Mouse (Mus musculus) kidney, adult 18-20 months (tissue): Measurements from ENCODE around the gene Psma5.

Experiments
- DNase-seq: peaks from one replicate; pipeline ENCODE4 v3.0.0; 2021

The Psma5 gene

DNA sequence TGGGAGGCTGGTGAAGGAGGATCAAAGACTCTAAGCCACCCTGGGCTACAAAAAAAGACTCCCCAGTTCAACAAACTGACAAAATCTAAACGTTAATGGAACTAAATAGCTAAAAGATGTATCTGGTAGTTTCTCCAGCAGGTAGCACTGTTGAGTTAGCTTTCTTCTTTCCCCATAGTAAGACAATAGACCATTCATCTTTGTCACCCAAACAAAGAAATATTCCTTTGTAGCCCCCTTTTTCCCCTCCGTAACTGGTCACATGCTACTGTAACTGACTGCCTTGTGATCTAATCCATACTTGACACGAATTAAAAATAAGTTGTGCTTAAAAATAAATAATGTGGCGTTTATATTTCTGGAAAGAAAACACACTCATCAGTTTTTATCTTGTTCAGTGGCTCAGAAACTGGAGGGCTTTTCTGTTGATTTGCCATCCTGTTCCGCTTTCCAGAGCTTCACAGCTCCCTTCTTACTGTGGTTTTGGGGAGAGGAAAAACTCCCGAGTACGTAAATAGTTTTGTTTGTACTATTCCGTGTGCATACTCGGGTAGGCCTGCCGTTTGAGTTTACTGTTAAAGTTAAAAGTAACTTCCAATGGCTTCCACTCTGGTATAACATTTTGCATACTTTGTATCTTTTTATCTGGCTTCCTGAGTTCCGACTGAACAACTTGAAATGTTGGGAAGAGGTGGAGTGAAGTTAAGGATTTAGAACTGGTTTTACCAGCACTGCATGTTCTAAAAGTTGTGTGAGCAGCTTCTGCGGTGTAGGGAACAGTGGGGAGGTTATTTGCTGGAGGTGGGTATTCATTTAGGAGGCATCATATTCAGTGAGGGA lies 25.9 kb downstream of the Psma5 start:
- no peak for DNase-seq

DNA sequence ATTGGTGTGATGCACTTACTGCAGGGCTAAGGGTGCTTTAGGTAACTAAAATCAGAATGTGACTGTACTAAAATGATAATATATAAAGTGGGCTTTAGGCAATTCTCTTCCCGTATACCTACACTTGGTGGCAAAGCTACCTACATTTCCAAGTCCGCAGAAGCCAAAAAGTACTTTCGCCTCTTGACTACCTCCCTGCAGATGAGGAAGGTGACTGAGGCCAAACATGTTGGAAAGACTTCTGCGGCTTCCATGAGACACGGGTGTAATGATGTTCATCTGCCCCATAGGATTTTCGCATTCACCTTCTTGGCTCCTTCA lies 26.5 kb downstream of the Psma5 start:
- no peak for DNase-seq

DNA sequence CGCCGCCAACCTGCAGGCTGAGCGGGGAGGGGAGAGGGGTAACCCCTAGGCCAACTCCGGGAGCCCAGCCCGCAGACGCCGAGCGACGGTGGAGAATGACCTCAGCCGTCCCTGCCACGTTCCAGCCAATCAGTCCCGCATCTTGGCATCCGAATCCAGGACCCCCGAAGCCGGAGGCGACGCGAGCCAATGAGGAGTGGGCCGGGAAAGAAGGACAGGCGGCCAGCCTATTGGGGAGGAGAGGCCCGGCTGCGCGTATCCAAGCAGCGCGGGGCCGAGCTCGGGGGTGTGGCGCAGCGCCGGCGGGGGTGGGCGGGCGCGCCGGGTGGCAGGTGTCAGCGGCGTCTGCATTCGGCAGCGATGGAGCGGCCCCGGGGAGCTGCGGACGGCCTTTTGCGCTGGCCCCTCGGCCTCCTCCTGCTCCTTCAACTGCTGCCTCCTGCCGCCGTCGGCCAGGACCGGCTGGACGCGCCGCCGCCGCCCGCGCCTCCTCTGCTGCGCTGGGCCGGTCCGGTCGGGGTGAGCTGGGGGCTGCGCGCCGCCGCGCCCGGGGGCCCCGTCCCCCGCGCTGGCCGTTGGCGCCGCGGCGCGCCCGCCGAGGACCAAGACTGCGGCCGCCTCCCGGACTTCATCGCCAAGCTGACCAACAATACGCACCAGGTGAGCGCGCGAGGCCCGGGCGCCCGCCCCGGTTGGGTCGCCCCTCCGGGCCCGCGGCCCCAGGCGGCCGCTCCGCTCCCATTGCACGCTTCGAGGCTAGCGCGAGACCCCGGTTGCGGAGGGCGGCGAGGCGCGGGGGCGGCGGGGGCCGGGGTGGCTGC lies 27.3 kb downstream of the Psma5 start, which contains the start of gene Sort1:
TSS of gene Sort1 (plus strand) at position 302 of the 821 bp plus-strand sequence.
- DNase-seq = peak; percentile 76

DNA sequence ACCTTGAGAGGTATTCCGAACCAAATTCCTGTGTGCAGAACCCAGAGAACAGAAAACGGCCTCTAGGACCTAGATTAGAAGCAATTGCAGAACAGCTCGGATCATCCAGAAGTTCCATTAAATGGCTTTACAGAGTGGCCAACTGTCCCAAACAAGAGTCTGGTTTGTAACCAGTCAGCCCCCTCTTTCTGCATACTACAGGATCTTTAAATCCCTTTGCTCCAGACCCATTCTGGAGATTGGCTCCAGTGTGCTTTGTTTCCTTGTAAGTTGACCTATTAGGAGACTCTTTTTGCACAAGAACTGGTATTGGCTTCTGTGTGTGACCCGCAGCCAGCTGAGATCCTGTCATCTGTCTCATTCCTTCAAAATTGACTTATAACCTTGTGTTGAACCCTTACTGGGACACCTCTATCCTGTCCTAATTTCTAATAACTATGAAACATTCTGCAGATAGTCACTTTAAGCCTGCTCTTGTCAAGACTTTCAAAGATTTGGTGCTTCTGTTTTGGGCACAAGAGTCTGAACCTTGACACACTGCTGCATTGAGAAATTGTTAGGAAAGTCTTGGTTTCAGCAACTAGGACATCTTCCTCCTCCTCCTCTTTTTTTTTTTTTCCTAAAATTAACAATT lies 28.5 kb downstream of the Psma5 start:
- no peak for DNase-seq

DNA sequence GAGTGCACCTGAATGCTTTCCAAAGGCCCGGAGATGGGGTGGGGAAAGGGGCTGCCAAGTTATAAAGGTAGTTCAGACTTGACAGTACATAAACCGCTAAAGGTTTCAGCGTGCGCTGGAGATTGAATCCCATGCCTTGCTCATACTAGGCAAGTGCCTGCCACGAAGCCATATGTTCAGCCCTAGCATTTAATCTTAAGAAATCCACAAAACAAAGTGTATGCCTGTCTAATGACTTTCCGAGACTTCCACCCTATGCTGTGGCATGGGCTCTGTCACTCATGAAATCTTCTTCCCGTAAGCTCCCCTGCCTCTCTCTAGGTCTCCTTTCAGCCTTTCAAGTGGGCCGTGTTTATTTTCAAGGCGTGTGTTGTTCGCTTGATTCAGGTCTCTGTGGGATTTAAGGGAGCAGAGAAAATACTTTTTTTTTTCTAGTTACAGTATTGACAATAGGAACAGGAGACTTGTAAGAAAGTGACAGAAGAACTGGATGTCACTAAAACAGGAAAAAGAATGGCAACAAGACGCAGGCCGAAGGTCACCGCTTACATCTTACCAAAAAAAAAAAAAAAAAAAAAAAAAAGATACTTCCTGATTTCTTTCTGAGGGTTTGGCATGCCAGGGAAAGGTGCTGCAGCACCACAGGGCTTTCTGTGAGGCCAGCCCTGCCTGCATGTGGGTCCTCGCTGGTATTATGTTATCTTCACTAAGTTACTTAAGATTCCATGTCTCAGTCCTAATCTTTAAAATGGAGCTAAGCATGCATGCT lies 30.1 kb downstream of the Psma5 start:
- DNase-seq = no peak

DNA sequence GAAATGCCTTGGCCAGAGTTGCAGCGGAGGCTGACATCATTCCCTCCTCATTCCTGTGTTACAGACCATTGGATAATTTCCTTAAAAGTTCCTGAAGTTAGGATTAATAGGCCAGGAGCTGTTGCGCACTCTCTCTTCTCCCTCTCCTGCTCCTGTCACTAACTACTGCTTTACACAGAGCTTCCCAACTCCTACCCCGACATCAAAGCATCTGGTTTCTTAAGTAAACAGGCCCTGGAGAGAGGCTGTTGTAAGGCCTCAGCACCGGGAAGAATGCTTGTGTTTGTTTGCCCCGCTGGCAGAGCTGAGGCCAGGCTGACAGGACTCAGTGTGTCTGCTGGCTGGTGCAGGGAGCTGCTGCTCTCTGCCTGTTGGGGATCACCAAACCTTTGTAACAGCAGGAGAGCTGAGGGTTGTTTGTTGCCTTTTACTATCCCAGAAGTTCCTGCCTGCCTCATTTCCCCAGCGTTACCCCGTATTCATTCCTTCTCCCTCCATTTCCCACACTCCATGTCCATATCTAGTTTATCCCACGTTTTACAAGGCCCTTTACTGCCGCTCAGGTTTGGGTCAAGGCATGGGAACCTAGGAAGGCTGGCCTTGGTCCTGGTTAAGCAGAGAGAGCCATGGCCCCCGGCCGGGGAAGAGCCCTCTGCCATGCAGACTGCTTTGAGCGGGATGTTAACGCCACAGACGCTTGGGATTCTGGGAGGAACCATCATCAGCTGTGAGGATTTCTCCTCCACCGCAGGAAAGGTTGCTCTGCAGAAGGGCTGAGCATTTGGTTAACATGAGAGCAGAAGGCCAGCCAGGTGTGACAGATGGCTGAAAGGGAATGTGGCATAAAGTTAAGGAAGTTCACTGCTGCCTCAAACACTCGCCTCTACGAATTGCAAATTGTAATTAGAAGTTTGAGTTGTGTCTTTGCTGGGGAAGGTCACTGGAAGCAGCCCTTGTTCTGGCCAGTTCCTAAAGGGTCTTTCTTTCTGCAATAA lies 31.4 kb downstream of the Psma5 start:
- peak; percentile 32 for DNase-seq

DNA sequence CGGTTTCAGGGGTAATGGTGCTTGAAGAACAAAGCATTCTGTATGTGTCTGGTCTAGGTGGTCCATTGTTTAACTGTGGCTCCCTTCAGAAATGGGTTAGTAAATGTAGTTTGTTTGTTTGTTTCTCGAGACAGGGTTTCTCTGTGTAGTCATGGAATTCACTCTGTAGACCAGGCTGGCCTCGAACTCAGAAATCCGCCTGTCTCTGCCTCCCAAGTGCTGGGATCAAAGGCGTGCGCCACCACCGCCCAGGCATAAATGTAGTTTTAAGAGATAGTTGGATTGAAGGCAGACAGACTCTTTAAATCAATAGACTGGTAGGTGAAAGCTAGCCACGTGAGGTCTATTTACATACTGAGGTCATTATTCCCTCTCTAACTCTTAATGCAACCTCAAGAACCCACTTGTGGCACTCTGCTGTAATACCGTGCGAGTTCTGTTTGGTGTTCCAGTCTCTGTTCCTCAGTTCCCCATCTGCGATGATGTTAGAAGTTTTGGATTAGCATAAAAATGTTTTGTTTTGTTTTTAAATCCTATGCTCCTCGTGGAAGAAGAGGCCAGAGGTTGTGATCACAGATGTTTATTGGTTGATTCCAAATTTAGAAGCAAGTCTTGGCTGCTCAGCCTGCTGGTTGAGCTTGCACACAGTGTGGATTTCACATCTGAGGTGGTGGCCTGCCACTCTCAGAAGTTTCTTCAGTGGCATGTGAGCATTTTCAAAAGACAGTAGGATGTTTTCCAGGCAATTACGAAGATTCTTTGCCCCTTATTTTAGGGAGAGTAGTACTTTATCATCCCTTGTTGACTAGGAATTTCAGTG lies 32.8 kb downstream of the Psma5 start:
- no peak for DNase-seq

DNA sequence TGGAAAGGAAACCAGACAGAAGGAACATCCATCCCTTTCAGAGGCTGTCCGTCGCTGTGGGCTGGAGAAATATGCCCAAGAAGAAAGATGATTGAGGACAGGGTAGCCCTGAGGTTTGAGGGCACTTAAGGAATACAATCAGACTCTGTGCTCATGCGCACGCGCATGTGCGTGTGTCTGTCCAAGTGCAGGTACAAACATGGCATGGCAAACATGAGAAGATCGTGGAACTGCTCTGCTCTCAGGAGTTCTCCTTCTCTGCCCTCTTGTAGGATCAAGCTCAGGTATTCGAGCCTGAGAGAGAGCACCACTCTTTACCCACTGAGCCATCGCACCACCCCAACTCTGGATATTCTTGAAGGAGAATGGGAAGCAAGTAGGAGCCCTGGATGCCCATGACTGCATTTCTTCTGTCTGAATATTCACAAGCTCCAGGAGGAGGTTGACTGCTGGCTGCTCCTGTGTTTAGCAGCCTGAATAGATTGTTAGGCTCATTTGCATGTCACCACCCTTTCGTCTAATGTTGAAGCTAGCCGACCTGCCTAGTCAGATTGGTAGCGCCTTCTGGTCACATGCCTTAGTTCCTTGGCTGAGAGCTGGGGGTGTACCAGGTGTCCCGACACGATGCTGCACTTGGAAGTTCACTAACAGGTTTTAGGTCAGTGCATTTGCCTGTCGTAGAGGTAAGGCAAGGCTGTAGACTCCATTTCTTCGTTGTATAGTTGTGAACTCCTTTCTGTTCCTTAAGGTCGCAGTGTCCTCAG lies 34.5 kb downstream of the Psma5 start:
- peak; percentile 47 for DNase-seq

DNA sequence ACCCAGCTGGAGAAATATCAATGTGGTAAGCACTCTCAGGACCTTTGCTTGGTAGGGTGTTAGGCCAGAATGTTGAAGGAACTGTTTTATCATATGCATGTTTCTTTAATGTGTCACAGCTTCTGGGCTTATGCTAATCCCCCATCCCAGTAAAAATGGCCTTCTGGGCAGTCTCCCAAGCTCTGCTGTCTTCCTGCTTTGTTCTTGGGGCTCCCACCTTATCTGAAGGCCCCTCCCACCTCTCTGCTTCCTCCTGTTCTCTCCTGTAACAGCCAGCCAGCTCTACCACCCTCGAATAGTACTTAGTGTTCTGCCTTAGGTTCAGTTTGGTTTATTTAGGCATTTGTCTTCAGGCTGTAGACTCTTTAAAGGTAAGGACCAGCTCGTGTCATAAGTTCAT lies 37.7 kb downstream of the Psma5 start:
- no peak for DNase-seq

DNA sequence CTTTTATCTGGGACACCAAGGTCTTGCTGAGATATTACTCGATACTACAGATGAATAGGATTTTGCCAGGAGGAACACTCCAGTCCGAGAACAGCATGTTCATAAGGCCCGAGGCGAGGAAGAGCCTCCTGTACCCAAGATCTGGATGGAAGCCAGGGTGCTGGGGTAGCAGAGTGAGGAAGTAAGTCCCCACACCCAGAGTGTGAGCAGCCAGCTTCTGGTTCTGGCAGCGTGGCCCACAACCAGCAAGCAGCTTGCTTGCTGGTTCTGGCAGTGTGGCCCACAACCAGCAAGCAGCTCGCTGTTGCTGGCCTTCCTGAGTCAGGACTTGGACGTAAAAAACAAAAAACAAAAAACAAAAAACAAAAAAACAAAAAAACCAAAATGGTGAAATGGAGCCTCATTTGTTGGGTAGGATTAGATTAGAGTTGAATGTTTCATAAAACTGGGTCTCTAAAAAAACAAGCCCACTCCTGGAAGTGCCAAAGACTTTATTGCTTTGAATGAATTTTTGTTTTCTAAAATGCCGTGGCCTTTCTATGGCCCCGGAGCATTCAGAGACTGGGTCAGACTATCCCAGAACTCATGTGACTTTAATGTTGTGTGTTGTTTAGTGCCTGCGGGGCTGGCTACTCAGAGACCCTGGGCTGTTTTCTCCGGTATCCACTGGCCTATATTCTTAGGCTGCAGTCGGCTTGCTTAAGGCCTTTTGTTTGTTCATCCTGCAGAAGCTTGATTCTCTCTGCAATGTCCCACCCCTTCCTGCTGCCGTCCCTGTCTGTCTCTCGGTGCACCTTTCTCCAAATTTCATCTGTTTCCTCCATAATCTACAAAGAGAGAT lies 38.9 kb downstream of the Psma5 start:
- DNase-seq = peak; percentile 42

DNA sequence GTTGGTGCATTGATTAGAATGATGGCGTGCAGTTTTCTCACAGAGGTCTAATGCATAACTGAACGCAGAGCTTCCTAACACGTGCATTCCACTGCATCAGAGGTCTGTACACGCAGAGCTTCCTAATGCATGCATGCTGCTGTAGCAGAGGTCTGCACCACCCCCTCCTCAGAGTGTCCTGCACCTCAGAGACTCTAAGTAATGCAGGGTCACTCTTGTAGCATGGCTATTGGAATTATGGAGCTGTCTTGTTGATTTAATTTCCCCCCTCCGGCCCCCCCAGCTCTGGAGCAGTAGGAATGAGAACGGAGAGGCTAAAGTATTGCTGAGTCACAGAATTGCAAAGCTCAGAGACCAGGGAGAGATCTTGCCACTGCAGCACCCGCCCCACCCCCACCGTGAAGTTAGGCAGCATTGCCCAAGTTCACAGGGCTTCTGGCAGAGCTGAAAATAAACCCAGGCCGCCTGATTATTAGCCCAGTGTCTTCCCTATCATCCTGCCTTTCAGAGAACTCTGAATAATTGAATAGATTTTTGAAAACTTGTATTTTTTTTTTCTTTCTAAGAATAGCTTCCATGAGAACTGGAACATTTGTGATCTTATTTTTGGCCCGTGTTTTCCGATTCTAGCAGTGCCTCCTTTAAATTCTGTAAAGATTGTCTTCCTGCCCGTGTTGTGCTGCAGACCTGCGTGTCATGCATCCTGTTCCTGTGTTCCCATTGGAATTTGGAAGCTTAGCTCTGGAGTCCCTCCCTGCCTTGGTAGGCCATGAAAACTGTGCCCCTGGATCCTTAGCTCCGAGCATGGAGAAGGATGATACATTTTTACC lies 39.7 kb downstream of the Psma5 start:
- peak; percentile 62 for DNase-seq

DNA sequence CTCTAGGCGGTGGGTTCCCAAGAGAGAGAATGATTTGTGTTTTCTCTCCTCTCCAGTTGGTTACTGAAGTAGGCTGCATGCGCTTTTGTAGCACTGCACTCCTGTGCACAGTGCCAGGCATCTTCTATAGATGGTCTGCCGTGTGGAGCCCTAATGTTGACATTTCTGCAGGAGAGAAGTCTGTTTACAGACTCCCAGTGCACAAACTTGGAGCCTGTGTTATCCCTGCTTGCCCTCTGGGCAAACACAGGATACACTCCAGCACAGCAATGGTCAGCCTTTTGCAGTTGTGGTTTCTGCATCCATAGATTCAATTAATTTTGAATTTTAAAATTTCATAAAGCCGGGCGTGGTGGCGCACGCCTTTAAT lies 40.3 kb downstream of the Psma5 start:
- DNase-seq = no peak

DNA sequence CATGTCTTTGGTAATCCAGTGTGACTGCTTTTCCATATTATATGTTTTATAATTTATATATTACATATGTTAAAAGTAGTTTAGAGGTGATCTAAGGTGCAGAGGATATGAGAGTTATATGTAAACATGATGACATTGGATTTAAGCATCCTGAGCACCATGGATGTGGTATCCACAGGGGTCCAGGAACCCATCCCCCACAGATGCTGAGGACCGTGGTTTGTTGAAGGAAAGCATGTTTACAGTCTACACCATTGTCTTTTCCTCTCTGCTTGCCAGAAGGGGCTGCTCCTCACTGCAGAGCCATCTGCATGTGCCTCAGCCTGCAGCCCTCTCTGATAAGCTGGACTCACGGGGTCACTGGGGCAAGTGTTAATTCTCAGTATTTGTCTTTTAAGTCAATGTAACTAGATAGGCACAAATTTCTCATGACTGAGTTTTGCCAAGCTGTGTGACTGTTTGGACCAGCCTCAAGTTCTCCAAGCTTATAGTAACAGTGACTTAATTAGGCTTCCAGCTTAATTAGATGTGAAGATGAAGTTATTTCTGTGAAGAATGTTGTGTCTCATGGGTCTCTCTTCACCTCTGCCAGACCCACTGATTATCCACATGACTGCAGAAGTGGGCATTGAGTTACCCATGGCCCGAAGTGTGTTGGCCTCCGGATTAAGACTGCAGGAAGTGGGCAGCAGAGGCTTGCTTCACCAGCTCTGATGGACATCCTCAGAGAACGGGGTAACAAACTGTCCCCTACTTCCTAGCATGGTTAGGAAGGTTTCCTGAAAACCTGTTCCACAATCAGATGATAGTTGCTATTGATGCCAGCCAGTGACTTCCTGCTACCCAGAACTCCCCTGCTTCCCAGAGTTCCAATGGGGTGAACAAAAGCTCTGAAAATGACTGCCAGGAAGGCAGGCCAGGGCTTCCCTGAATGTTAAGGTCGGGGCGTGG lies 41.2 kb downstream of the Psma5 start:
- DNase-seq = no peak

DNA sequence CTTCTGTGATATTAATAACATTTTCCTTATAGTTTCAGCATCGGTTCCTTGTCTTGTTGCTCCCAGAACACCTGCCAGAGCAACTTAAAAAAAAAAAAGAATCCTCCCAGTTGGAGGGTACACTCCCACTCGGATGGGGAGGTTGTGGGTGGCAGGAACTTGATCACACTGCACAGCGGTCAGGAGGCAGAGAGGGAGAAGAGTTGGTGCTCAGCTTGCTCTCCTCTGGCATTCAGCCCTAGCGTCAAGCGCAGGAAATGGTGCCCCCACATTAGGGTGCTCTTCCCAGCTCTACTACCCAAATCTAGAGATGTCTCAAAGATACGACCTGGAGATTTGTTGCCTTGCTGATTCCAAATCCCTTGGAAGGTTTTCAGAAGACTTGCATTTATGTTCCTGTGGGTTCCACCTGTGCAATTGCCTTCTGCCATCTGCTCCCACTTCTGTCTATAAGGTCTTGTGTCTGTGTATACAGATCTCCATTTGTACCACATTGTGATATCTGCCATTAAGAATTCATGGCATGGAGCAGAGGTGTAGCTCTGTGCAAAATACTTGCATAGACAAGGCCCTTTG lies 43.8 kb downstream of the Psma5 start:
- no peak for DNase-seq

DNA sequence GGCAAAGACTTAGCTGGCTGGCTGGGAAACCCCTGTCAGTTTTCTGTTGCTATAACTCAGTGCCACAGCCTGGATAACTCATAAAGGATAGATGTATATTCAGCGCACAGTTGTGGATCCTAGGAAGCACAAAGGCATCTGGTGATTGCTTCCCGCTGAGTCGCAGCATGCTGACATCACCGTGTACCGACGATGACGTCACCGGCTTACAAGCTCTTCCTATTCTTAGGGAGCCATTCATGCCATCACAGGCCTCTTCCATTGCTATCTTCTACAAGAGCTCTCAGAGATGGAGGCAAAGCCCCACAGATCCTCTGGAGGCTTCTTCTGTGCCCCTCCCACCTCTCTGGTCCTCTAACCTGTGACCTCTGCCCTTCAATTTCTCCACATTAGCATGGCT lies 47.0 kb downstream of the Psma5 start:
- no peak for DNase-seq

DNA sequence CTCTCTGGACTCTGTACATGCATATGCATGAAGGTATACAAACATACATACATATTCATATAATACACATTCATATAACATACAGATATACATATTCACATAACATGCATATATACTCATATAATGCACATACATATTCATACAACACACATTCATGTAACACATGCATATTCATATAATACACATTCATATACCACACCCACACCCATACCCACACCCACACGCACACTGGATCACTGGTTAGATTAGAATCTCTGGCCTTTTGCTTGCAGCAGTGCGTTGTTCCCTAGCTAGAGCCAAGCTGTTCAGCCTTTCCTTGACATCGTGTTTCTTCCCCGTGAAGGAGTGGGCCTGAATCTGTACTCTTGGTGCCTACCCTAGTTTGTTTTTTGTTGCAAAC lies 48.0 kb downstream of the Psma5 start:
- DNase-seq = no peak

DNA sequence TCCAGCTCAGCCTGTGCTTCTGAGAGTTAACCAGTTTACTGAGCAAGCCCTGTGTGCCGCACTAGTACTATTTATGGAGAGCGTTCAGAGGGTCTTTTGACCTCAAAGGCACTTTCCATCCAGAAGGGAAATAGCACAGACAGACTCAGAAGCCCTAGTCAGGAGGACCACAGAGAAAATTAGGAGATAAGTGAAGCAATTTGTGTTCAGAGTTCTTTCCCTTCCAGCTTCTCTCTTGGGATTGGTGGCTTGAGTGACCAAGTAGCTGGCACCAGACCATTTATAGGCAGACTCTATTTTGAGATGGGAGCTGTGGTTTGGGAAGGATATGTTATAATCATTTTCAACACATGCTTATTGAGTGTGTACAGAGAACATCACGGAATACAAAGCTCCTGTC lies 49.7 kb downstream of the Psma5 start:
- no peak for DNase-seq
